Mouse (Mus musculus) stomach, embryonic 16.5 days (tissue): ENCODE data around the gene Ror2. TPM values are rescaled to one million over a fixed set of nuclear protein-coding genes. Genes with fewer than 3 reads are reported as not detected.
A peak's percentile ranks its signal among the peaks of the same experiment; 100 is the strongest.

Source experiments
- ATAC-seq: fragments of 200-750 bp; cut with Nextera tagmentation; 2 replicates; pipeline ENCODE4 v1.8.0; 2017; ENCODE audit warnings: moderate number of reproducible peaks, moderate TSS enrichment; ENCODE audit not compliant: insufficient read depth, low FRiP score
- H3K27ac ChIP-seq: fragments of 300-500 bp; sonication (generic); 2 replicates; pipeline ENCODE4 v1.5.1; 2014; ENCODE audit warnings: low read length
- H3K27me3 ChIP-seq: fragments of 300-500 bp; sonication (generic); 2 replicates; pipeline ENCODE4 v1.6.1; 2014; ENCODE audit warnings: low read length, control low read depth, mixed read lengths; ENCODE audit not compliant: control insufficient read depth, insufficient read depth
- H3K36me3 ChIP-seq: fragments of 300-500 bp; sonication (generic); 2 replicates; pipeline ENCODE4 v1.6.1; 2014; ENCODE audit warnings: low read length; ENCODE audit not compliant: control insufficient read depth, insufficient read depth
- H3K4me1 ChIP-seq: fragments of 300-500 bp; sonication (generic); 2 replicates; pipeline ENCODE4 v1.6.1; 2014; ENCODE audit warnings: low read length, control low read depth, mixed read lengths; ENCODE audit not compliant: control insufficient read depth, insufficient read depth
- H3K4me2 ChIP-seq: fragments of 300-500 bp; sonication (generic); 2 replicates; pipeline ENCODE4 v1.6.1; 2014; ENCODE audit warnings: low read depth, low read length, mixed read lengths
- H3K4me3 ChIP-seq: fragments of 300-500 bp; sonication (generic); replicated peaks from 2 replicates; pipeline ENCODE4 v1.5.1; 2014; ENCODE audit warnings: mild to moderate bottlenecking, low read length
- H3K9ac ChIP-seq: fragments of 300-500 bp; sonication (generic); 2 replicates; pipeline ENCODE4 v1.6.1; 2014; ENCODE audit warnings: low read length
- H3K9me3 ChIP-seq: fragments of 300-500 bp; sonication (generic); replicated peaks from 2 replicates; pipeline ENCODE4 v1.6.1; 2016; ENCODE audit warnings: low read length, control low read depth; ENCODE audit not compliant: control insufficient read depth
- WGBS: fragments of 180-500 bp; shearing (Covaris S2); extraction: QIAGEN DNeasy Blood & Tissue Kit; methylation state at CpG from one replicate; pipeline ENCODE4 v1.1.7; 2014; 5-methylcytosine and 5-hydroxymethylcytosine counted together
- polyA plus RNA-seq: library from polyadenylated mRNA; unstranded; fragments of >200 nt; fragmentation: Nextera tagmentation; extraction: Ambion mirVana; gene quantifications from 2 replicates; pipeline ENCODE4 v1.2.1, GENCODE M21; 2015

Gene Ror2
- polyA plus RNA-seq, 1 experiment from 2014 or later, result 13.5 TPM

DNA sequence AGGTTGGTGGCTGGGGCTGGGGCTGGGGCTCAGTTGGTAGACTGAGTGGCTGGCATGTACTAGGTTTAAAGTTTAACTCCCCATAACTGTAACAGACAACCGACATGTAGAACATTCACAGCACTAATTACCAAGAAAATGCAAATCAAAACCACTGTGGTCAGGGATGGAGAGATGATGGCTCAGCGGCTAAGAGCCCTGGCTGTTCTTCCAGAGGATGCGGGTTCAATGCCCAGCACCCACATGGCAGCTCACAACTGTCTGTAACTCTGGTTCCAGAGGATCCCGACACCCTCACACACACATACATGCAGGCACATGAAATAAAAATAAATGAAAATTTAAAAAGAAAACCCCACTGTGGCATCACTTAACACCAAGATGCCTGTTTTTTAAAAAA is 18.8 kb downstream of the Ror2 start:
- Histone ChIP-seq H3K4me1 (peaks cover 30% of the 10 kb centered on the region), H3K9me3 (no peaks in the 10 kb centered on the region), H3K36me3 (no peaks in the 10 kb centered on the region), H3K4me2 (peak overlapping the region; percentile 31; the same call in 1 of the 2 replicates), H3K27me3 (no peaks in the 10 kb centered on the region), H3K4me3 (no peak overlapping the region), H3K27ac (peak overlapping the region; percentile 55), H3K9ac (peak overlapping the region; percentile 10; the same call in 1 of the 2 replicates)
- no peak for ATAC-seq
- 83% methylated on average over 4 of the region's 4 CpGs for WGBS

GRCm38 (mm10) chr13:53266543-53266951 is 19.4 kb downstream of the Ror2 start:
- Histone ChIP-seq H3K4me3 (no peak overlapping the region), H3K9ac (no peak overlapping the region), H3K4me1 (peaks cover 33% of the 10 kb centered on the region), H3K9me3 (no peaks in the 10 kb centered on the region), H3K36me3 (no peaks in the 10 kb centered on the region), H3K27ac (peak overlapping the region; percentile 55), H3K27me3 (no peaks in the 10 kb centered on the region), H3K4me2 (peak overlapping the region; percentile 31; the same call in 1 of the 2 replicates)
- ATAC-seq, result no peak
- 39% methylated on average over 8 of the region's 8 CpGs for WGBS

- H3K9ac ChIP-seq, result no peak overlapping the region
Measured at GRCm38 (mm10) chr13:53264896-53265295, 21.0 kb downstream of the Ror2 start.

GRCm38 (mm10) chr13:53262509-53263250 is 23.2 kb downstream of the Ror2 start:
- no peaks in the 10 kb centered on the region for H3K27me3 ChIP-seq
- no peak overlapping the region for H3K9ac ChIP-seq
- 39% methylated on average over 16 of the region's 16 CpGs for WGBS
- peak; percentile 72; the same call in 1 of the 2 replicates for ATAC-seq
- H3K4me1 ChIP-seq, result peaks cover 58% of the 10 kb centered on the region
- H3K9me3 ChIP-seq, result no peaks in the 10 kb centered on the region
- H3K36me3 ChIP-seq, result no peaks in the 10 kb centered on the region
- H3K4me2 ChIP-seq, result peak overlapping the region; percentile 25; the same call in 1 of the 2 replicates
- peak overlapping the region; percentile 89 for H3K27ac ChIP-seq
- no peak overlapping the region for H3K4me3 ChIP-seq

More at GRCm38 (mm10) chr13:53264896-53265295, 21.0 kb downstream of the Ror2 start:
- H3K4me1 ChIP-seq, result peaks cover 42% of the 10 kb centered on the region
- no peaks in the 10 kb centered on the region for H3K27me3 ChIP-seq
- no peak for ATAC-seq
- no peak overlapping the region for H3K27ac ChIP-seq
- no peaks in the 10 kb centered on the region for H3K36me3 ChIP-seq
- 88% methylated on average over 4 of the region's 4 CpGs for WGBS
- no peaks in the 10 kb centered on the region for H3K9me3 ChIP-seq
- no peak overlapping the region for H3K4me3 ChIP-seq
- no peak overlapping the region for H3K4me2 ChIP-seq

GRCm38 (mm10) chr13:53261106-53261771 is 24.7 kb downstream of the Ror2 start:
- ATAC-seq, result no peak
- H3K4me2 ChIP-seq, result 0 out of 2 replicates have a peak overlapping the region, but pooled peaks have one; percentile 2
- peaks cover 54% of the 10 kb centered on the region for H3K4me1 ChIP-seq
- H3K27ac ChIP-seq, result peak overlapping the region; percentile 66
- 48% methylated on average over 8 of the region's 8 CpGs for WGBS
- no peak overlapping the region for H3K4me3 ChIP-seq
- H3K9ac ChIP-seq, result no peak overlapping the region
- no peaks in the 10 kb centered on the region for H3K27me3 ChIP-seq
- H3K9me3 ChIP-seq, result no peaks in the 10 kb centered on the region
- no peaks in the 10 kb centered on the region for H3K36me3 ChIP-seq

GRCm38 (mm10) chr13:53258943-53259342 is 27.0 kb downstream of the Ror2 start:
- whole genome bisulfite sequencing, result 42% methylated on average over 8 of the region's 8 CpGs
- Histone ChIP-seq H3K9me3 (no peaks in the 10 kb centered on the region), H3K4me2 (0 out of 2 replicates have a peak overlapping the region, but pooled peaks have one; percentile 14), H3K36me3 (no peaks in the 10 kb centered on the region), H3K27ac (peak overlapping the region; percentile 71), H3K27me3 (no peaks in the 10 kb centered on the region), H3K9ac (no peak overlapping the region), H3K4me1 (peaks cover 54% of the 10 kb centered on the region), H3K4me3 (no peak overlapping the region)
- ATAC-seq, result no peak

- H3K27me3 ChIP-seq, result no peaks in the 10 kb centered on the region
- H3K9me3 ChIP-seq, result no peaks in the 10 kb centered on the region
- H3K36me3 ChIP-seq, result no peaks in the 10 kb centered on the region
- ATAC-seq, result no peak
- H3K9ac ChIP-seq, result no peak overlapping the region
- H3K4me1 ChIP-seq, result peaks cover 50% of the 10 kb centered on the region
- no peak overlapping the region for H3K27ac ChIP-seq
- 31% methylated on average over 4 of the region's 4 CpGs for WGBS
- peak overlapping the region; percentile 14; the same call in 1 of the 2 replicates for H3K4me2 ChIP-seq
- no peak overlapping the region for H3K4me3 ChIP-seq
Measured at GRCm38 (mm10) chr13:53258497-53258896, 27.4 kb downstream of the Ror2 start.

DNA sequence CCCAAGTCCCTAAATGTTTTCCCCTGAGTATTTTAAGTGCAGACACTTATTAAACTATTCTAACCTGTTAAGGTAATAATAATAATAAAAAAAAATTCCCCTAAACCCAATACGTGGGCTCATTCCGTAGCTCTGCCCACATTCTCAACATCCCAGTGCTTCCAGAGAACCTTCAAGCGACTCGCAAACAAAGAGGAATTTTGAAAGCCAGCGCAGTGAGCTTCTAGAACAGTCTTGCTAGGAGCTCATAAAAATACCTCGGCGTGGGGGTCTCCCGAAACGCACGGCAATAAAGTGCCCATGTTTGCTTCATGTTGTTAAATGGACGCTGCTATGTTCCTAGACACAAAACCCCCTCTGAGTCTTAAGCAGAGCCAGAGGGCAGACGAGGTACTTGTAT is 32.7 kb downstream of the Ror2 start:
- no peak for ATAC-seq
- H3K4me1 ChIP-seq, result peaks cover 28% of the 10 kb centered on the region
- H3K36me3 ChIP-seq, result no peaks in the 10 kb centered on the region
- H3K27ac ChIP-seq, result no peak overlapping the region
- 82% methylated on average over 12 of the region's 12 CpGs for WGBS
- H3K9me3 ChIP-seq, result no peaks in the 10 kb centered on the region
- H3K27me3 ChIP-seq, result no peaks in the 10 kb centered on the region
- H3K4me2 ChIP-seq, result no peak overlapping the region
- H3K9ac ChIP-seq, result no peak overlapping the region
- no peak overlapping the region for H3K4me3 ChIP-seq
